Mouse (Mus musculus) T-helper 2 cell (primary cell): ENCODE results near the gene Nup93.

Experiments
- in situ Hi-C: fragments of 300-600 bp; cut with MboI, MseI; formaldehyde crosslinking; loops from one replicate; pipeline ENCODE4 v1.15.1; 2025; ENCODE audit warnings: high pct_unique_total_duplicates

Gene Nup93

DNA sequence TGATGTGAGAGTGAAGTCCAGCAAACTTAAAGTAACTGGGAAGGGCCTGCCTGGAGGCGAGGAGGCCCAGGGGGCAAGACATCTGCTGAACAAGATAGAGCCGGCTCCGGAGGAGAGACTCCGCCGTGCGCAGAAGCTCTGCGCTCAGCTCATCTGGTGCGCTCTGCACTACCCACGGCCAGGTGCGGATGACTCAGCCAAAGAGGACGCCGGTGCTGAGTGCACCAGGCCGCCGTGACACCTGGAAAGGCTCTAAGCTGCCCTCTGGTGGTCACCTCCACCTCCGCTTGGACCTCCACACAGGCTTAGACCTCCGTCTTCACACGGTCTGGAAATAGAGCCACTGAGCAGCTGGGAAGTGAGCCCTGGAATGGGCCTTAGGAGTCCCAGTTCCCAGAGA lies 27.8 kb upstream of the Nup93 start:
- in situ Hi-C loops: no loop called here

DNA sequence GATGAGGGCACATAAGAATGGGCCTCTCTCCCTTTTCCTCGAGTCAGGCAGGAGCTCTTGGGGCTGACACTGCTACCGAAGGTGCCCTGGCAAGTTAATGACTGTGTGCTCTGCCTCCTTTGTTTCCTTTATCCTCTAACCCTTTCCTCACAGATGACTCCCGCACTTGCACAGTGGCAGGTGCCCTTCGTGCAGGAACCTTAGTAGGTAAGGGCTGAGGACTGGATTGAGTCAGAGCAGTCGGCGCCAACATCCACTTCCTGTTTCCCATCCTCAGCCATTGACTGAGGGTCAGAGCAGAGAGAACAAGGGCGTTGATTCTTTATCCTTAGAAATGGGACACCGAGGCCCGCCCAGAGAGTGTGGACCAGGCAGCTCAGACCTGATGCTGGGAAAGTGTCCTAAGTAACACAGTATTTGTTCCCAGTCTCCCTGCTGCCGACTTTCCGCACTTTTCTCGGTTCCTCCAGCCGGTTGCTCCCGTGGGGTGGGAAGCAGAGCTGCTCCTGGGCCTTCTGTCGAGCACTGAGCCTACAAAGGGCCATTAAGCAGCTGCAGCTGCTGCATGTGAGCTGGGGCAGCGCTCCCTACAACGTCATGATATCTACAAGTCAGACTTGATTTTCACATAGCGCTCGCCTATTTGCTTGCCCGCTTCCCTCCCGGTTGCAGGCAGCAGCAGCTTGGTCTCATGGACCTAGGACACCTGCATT lies 26.9 kb upstream of the Nup93 start:
- in situ Hi-C loops: no loop called here

DNA sequence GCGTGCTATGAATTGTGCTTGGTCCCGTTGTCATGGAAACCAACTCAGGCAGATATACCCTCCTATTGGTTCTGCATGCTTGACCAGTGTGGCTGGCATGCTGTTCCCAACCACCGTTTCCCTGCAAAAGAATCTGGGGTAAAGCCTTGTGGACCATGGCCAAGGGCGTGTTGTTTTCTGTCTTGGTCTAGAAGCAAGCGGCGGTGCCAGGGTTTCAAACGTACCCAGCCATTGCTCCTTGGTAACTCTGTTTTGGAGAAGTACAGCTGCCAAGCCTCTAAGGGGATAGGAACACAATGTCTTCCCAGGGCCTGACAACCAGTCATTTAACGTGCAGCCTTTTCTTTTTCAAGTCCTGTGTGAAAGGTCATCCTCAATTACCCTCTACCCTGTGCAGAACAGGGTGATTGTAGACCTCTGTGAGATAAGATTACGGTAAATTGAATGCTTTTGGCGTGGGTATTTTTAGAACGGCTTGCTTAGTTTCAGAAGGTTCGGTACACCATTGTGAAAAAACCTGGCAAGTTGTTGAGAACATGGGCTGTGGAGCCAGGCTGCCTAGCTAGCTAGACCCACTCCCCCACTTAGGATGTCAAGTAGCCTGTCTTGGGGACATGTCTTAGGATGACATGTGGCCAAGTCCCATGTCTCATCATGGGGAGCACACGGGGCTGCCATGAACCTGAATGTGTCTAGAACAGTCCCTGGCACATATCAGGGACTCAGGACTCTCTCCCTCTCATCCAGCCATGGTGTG lies 24.9 kb upstream of the Nup93 start:
- in situ Hi-C loops: no loop called here

DNA sequence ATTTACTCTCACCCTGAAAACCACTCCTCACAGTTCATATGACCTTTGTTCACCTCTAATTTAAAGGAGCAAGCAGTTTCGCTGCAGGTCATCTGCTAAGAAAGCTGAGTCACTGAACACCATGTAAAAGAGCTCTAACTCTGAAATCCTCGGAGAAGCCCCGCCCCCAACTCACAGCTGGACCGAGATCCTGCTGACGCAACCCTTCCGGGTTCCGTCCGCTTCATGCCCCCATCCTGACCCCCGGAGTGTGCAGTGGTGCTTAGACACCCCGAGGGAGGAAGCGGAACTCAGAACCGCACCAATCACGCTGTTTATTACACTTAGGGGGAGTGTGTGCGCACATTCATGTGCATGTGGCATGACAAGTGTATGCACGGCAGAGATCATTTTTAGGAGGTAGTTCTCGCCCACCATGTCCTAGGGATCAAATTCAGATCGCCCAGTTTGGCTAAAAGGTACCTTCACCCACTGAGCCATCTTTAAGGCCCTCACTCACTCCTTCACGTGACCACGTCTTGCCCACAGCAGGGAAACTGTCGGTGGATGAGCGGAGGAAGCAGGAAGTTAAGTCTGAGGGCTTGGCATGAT lies 23.2 kb upstream of the Nup93 start:
- in situ Hi-C loops: no loop called here

DNA sequence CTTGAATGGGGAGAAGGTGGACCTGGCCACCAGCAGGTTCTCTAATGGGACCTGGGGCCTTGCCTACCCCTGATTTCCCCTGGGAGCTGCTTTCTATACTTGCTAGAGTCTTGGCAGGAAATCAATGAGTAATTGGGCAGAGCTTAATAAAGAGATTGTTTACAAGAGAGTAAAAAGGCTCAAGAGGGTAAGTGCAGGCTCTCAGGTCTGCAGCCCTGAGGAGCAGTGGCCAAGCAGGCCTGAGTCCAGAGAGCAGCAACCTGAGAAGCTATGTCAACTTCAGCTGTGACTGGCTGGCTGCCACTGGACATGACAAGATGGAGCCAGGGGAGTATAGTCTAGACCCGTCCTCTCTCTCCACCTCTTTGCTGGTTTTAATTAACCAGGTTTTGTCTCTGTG lies 21.4 kb upstream of the Nup93 start:
- in situ Hi-C loops: no loop called here

DNA sequence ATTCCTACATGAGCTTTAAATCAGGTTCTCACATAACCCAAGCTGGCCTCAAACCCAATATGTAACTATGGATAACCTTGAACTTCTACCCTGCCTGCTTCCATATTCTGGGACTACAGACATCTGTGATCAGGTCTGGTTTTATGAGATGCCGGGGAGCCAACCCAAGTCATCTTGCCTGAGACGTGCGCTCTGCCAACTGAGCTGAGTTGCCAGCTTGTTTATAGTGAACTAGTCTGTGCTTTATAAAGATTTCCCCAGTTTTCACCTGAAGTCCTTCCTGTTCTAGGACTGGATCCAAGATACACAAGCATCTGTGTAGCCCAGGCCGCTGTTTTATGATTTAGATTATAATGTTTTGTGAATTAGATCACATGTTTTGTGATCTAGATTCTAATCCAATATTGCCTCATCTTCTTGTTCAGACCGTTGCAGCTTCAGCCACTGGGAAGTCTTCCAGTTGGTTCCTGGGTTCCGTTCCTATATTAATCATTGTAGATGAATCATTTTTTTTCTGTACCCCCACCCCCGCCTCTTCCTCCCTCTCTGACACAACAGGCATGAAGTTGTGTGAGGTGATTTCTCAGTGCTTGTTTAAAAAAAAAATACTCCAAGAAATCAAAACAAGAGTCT lies 19.7 kb upstream of the Nup93 start:
- in situ Hi-C loops: no loop called here

DNA sequence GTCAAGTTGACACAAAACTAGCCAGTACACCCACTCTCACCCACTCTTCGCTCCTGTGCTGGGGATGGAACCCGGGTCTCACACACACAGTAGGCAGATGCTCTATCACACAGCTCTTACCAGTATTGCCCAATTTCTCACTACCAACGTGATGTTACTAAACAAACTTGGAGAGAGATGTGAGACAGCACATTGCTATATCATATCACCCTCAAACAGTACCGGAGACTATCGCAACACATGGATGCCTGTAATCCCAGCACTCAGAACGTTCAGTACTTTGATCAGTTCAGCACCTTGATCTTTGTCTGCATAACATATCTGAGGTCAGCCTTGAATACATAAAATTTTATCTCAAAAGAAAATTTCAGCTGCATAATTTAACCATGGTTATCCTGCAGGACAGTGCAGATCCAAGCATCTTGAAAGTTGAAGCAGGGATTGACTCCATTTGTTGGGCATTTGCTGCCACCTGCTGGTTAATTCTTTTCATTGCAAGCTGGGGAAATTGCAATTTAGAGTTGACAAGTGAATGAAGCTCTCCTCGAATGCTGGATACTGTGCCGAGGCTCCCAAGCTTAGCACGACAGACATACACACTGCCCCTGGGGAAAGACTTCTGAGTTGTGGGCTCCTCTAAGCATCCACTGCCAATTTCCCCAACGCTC lies 15.0 kb upstream of the Nup93 start:
- in situ Hi-C loops: no loop called here

DNA sequence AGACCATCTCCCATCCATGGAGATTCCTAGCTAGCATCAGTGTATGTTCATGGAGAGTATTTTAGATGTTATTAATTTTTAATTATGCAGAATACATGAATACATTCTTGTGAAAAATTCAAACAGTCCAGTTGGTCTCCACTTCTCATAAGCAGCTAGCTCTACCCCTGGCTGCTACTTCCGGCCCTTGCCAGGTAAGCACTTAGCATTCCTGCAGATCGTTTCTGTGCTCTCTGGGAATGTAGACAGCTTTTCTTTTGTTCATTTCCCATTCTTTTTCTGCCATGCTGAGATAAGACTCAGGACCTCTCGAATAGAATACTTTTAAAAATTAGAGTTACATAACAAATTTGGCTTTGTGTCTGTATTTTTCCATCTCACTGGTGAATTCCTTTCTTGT lies 10.3 kb upstream of the Nup93 start:
- in situ Hi-C loops: no loop called here

DNA sequence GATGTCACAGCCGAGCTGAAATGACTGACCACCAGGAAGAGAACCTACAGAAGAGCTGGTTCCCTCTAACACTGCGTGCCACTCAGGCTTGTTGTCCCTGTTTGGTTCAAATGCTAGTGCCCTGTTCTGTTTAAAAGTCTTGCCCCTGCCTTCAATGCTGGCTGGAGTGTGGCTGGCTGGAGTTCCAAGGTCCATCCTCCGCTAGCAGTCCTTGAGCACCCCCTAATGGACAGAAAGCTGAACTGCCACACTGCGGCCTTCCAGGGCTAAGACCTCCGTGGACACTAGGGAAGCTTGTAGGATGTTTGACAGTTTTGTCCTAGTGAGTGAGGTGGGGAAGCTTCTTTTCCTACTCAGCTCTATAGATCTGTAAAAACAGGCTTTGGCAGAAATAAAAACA lies 8.6 kb upstream of the Nup93 start:
- in situ Hi-C loops: no loop called here

DNA sequence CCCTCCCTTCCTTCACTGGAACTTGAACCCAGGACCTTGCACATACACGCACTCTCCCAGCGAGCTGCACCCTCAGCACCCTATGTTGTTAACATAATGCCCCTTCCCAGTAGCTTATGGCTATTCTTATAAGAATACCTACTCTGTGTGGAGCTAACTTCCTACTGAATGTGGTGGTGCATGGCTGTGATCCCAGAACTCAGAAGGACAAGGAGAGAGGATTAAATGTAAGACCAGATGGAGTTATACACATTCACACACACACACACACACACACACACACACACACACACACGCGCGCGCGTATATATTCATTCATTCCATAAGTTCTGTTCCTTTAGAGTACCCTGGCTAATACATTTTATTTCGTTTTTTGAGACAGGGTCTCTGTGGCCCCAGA lies 8.1 kb upstream of the Nup93 start:
- in situ Hi-C loops: no loop called here

DNA sequence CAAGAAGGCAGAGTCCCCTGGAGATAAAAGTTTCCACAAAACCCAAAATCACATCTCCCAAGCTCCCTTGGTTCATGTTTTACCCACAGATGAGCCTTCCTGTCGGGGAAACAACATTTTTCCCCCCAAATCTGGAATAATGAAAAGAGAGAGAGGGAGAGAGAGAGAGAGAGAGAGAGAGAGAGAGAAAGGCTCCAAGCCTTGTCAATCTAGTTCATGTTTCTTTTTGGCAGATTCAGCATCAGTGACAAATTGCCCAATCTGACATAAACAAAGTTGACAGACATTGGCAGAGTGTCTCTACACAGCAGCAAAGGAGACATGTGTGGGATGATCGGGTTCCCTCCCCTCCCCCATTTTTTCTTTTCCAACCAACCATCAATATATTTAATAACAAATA lies 6.9 kb upstream of the Nup93 start:
- in situ Hi-C loops: no loop called here

DNA sequence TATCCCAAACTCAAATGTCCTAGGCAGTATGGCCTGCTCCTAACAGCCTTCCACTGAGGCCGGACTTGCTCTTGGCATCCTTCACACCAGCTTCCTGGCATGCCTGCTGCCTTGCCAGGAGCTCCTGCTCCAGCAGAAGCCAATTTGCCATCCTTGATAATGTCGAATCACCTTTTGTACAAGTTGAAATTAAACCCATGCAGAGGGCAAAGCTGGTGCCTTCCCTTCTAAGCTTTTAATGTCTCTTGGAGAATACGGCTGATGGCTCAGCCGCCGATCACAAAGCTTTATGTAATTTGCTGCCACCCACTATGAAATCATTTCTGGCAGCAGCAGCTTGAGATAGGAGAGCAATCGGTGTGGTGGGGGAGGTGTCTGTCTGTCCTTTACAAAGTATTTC lies 4.7 kb upstream of the Nup93 start:
- in situ Hi-C loops: no loop called here

DNA sequence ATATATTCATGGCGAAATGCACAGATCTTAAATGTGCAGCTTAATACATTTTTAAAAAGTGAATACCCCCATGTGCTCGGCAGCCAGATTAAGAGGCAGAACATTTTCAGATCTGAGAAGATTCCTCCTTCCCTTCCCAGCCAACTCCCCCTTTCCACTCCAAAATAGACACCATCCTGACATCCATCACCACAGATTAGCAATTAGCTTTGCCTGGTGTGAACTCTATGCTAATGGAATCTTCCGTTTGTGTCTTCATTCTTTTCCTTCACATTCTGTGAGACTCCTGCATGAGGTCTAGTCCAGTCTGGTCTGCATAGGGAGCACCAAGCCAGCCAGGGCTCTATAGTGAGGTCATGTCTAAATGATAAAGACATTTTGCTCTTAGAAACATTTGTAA lies 4.1 kb upstream of the Nup93 start:
- in situ Hi-C loops: no loop called here

DNA sequence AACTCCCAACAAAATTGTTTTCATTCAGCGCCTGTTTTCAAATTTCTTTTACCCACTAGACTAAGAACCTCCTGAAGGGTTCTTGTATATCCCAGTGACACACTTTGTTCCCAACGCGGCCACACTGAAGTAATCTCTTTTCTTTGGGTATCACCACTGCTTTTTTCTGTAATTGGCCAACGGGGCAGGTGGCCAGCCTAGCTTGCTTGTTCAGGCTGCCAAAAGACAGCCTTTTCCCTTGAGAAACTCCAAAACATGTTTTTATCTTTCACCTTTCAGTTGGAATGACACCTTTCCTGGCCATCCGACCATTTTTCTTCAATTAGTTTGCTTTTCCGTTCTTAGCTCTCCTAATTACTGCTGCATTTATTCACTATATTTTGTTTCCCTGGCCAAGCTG lies 545 bp upstream of the Nup93 start:
- in situ Hi-C loops: no loop called here

DNA sequence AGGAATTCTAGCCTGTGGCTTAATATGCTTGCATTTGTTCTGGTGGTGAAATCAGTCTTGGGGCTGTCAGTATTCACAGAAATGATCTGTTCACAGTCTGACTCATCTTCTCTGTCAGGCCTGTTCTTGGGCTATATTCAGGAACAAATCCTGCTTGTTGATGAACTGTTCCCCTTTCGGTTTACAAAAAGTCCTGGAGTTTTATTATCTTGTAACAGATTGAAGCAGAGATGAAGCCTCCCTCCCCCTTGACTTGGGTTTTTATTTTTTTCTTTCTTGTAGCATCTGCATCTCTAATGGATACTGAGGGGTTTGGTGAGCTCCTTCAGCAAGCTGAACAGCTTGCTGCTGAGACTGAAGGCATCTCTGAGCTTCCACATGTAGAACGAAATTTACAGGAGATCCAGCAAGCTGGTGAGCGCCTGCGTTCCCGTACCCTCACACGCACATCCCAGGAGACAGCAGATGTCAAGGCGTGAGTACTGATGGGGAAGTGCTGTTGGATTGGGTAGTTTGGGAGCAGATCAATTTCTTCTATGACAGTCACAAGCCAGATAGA lies 13.1 kb downstream of the Nup93 start:
- in situ Hi-C loops: no loop called here

DNA sequence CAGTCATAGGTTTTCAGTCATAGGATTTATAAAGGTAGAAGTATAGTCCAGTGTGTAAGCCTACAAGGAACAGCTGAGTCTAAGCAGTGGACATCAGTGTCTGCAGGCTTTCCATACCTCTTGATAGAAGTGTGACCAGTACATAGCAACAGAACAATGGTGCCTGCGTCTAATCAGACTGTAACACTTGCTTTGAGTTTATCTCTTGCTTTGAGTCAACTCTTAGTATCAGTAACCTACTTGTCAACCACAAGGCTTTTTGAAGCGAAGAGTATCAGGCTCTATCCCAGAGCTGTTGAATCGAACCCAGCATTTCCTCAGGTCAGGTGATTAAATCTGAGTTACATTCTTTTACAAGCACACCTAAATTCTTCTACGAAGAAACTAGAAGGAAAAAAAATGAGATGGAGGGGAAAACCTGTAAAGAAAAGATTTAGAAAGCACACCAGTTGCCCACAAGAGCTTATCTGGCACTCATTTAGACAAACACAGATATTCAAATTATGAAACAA lies 25.9 kb downstream of the Nup93 start:
- in situ Hi-C loops: no loop called here

DNA sequence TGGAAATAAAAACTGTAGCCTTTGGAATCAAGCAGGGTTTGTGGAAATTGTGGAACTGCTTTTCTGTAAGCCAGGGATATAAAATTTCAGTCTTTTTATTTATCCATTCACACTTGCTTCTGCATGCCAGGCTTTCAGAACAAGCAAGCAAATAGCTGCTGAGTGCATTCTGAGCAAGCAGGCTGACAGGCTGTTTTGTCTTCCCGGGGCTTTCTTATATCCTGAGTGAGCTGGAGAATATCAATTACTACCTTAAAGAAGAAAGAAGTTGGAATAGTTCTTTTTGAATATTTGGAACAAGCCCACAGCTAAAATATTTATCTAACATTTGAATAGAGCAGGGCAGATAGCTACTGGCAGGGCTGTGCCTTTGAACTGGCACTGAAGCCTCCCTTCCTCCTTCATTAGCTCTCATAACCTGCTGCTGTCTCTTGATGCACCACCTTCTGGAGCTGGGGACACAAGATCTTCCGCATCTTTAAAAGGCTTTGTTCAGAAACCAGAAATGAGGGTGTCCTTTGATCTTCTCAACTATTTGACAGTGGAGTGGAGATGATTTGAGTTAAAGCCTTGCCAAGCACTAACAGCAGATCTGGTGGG lies 35.6 kb downstream of the Nup93 start:
- in situ Hi-C loops: no loop called here

DNA sequence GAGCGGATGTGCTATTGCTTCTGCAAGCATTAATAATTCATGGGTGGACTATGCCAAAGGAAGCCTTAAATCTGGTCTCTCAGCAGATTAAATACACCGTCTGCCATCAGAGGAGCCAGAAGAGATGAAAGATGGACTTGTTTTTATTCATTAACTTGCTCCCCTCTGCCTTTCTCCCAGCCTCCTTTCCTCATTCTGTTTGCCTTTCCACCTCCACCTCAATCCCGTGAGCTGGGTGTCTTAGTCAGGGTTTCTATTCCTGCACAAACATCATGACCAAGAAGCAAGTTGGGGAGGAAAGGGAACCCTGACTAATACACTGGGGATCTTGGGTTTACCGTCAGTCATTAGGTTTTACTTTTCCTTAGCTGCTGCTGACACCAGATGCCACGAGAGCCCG lies 44.5 kb downstream of the Nup93 start:
- in situ Hi-C loops: no loop called here

DNA sequence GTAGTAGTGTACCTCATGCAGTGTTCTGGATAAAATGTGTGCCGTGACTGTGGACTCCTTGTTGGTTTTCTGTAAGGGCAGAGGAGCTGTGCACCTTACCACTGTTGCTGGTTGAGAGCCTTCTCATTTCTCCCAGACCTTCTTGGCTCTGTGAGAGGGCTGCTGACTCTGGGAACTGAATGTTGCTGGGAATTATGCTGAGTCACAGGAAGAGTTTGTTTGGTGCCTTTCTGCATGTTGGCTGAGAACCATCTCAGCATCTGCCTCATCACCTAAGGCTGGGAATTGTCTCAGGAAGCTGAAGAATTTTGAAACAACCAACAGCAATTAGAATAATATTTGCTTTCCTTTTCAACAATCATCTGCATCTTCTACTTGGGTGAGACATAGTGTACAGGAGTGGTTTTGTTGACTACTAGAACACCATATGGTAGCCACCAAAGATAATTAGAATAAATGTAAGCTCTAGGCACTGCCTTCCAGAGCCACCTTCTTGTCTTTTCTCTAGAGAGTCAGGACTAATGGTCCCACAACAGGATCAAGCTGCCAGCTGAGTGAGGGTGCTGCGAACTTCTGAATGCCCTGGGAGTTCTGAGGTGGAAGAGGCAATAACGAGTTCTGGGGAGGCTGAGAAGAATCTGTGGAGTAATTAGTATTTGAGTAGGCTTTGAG lies 48.4 kb downstream of the Nup93 start:
- in situ Hi-C loops: no loop called here

DNA sequence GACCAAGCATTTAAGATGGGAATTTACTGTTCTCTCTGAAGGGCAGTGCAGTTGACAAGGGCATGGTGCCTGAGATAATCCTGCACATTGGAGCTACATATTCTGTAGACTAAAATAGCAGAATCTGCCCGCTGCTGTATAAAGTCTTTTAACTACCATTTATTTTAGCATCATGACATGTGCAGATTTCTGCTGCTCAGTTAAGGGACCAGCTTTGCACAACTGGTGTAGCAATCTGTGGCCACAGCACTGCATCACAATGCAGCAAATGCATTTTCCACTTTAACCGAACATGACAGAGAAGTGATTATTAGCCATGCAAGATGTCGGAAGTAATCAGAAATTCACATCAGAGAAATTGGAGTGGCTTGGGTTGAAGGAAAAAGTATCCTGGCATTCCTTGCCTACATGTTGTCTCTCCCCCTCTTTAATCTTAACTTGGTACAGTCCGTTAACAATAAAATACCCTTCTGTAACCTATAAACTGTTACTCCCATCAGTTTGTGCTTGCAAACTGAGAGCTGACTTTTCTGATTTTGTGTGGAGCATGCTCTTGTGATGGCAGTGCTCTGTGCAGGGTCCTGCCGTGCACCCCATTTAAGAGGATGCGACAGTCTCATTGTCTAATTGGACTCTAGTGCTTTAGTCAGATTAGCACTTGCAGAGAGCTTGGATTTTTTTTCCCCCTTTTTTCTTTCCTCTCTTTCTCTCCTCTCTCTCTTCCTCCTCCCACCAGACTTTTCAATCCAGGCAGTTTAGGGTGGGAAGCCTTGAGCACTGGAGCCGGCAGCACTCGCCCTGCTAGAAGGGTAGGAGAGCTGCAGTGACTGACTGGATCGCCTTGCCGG lies 52.2 kb downstream of the Nup93 start:
- in situ Hi-C loops: no loop called here
